29 mouse cellular contexts compared by ENCODE assay signal in the genomic region with DNA sequence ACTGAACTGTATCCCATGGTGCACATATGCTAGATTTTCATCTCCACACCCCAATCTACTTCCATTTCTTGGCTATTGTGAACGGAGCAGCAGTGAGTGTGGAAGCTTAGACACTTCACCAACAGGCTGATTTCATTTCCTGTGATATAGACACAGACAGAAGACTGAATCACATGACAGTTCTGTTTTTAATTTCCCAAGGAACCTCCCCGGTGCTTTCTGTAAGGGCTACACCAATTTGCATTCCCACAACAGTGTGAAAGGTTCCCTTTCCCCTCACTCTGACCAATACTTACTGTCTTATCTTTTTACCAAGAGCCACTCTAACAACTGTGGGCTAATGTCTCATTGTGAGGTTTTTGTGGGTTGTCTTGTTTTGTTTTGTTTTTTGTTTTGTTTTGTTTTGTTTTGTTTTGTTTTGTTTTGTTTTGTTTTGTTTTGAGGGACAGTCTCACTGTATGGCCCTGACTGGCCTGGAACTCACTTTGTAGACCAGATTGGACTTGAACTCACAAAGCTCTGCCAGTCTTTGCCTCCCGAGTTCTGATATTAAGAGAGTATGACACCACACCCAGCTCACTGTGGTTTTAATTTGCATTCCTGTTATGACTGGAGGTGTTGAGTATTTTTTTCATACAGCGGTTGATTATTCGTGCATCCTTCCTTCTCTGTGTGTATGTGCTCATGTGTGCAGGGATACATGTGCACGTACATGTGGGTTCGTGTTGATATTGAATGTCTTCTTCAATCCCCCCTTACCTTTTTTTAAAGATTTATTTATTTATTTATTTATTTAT. TPM values are rescaled to one million over a fixed set of nuclear protein-coding genes. Genes with fewer than 3 reads are reported as not detected.
DNase-seq lines count a peak whose midpoint lies in the region; ATAC-seq and TF ChIP-seq lines count a peak whose summit lies in the region.
"Had no signal": no experiment of that assay in that cellular context is flagged by ENCODE, and none has a peak within 500 bp of the region (broad histone marks: within the 10 kb centered on the region; RNA-seq: fewer than 3 reads in every experiment).

No protein-coding gene starts in this region.

- no peak for TF ChIP-seq POLR2A in MEL (IDR thresholded peaks at IDR 0.05; ENCODE audit: control insufficient read depth in 1 of 2, insufficient read depth in 1 of 2, low read depth in 1 of 2, low read length in 2 of 2, poor library complexity in 1 of 2)

- H3K27ac ChIP-seq in lung, postnatal 0 days (ENCODE audit: low read length): no peak overlapping the region
- no peak overlapping the region for H3K27ac ChIP-seq in MEL (ENCODE audit: control insufficient read depth, low read depth, low read length)
- H3K27ac ChIP-seq: embryonic facial prominence, embryonic 15.5 days; heart, embryonic 13.5 days; liver, embryonic 12.5 days; neural tube, embryonic 12.5 days; stomach, postnatal 0 days had no signal

- no peaks in the 10 kb centered on the region for H3K36me3 ChIP-seq in lung, postnatal 0 days (ENCODE audit: insufficient read depth, low read length)
- no peaks in the 10 kb centered on the region for H3K36me3 ChIP-seq in MEL (ENCODE audit: control insufficient read depth in 1 of 2, insufficient read depth in 2 of 2, low read length in 2 of 2)
- no peaks in the 10 kb centered on the region for H3K36me3 ChIP-seq in splenic B cell, adult 2 months (ENCODE audit: control insufficient read depth, insufficient read depth, low read length, poor library complexity, severe bottlenecking)
- H3K36me3 ChIP-seq: embryonic facial prominence, embryonic 15.5 days; heart, embryonic 13.5 days; liver, embryonic 12.5 days; neural tube, embryonic 12.5 days had no signal

- no peaks in the 10 kb centered on the region for H3K4me1 ChIP-seq in lung, postnatal 0 days (ENCODE audit: insufficient read depth, low read depth, low read length)
- H3K4me1 ChIP-seq in MEL (ENCODE audit: control insufficient read depth in 1 of 2, insufficient read depth in 2 of 2, low read length in 2 of 2): no peaks in the 10 kb centered on the region; a peak in 1 of 4 replicates

- no peaks in the 10 kb centered on the region for H3K27me3 ChIP-seq in lung, postnatal 0 days (replicated peaks; ENCODE audit: insufficient read depth, low read length)
- H3K27me3 ChIP-seq in MEL (ENCODE audit: control insufficient read depth in 1 of 2, insufficient read depth in 2 of 2, low read length in 2 of 2): peaks cover 0 to 3% of the 10 kb centered on the region in 2 experiments; a peak in 1 of 4 replicates
- no peaks in the 10 kb centered on the region; the same call in 1 of the 2 replicates for H3K27me3 ChIP-seq in splenic B cell, adult 2 months (ENCODE audit: control insufficient read depth, insufficient read depth, low read length, poor library complexity, severe bottlenecking)
- H3K27me3 ChIP-seq: embryonic facial prominence, embryonic 15.5 days; heart, embryonic 13.5 days; liver, embryonic 12.5 days; neural tube, embryonic 12.5 days had no signal

- no peak for DNase-seq in lung, postnatal 0 days (ENCODE audit: low spot score)
- DNase-seq in lung, postnatal 10 days: no peak
- DNase-seq in MEL (ENCODE audit: low read depth, low spot score): peak; percentile 21
- peak; percentile 87 for DNase-seq in induced T-regulatory cell, adult 2 months (ENCODE audit: low read depth)
- DNase-seq in splenic B cell, adult 2 months (ENCODE audit: low read depth, low spot score): peak; percentile 54
- no peak for DNase-seq in heart, postnatal 25 days (ENCODE audit: low spot score)
- DNase-seq in gastrocnemius, postnatal 36 days: no peak
- no peak for DNase-seq in layer of hippocampus, adult 9-11 months
- DNase-seq: cerebellum, adult 9-11 months; heart, adult 18-20 months; heart, postnatal 36 days; kidney, adult 2 months; kidney, postnatal 25 days; lung, adult 2 months; right cerebral cortex, postnatal 4 days had no signal

- H3K9me3 ChIP-seq in lung, postnatal 0 days (ENCODE audit: low read length): no peaks in the 10 kb centered on the region
- no peaks in the 10 kb centered on the region for H3K9me3 ChIP-seq in MEL (replicated peaks; ENCODE audit: insufficient read depth, low read length)
- H3K9me3 ChIP-seq: embryonic facial prominence, embryonic 15.5 days; heart, embryonic 13.5 days; liver, embryonic 12.5 days; neural tube, embryonic 12.5 days had no signal

- ATAC-seq in lung, postnatal 0 days: peak; percentile 54
- ATAC-seq: hindbrain, embryonic 16.5 days; liver, embryonic 12.5 days had no signal

- TF ChIP-seq EP300 in lung, postnatal 0 days (IDR thresholded peaks at IDR 0.05): no peak
- no peak for TF ChIP-seq EP300 in MEL (IDR thresholded peaks at IDR 0.05; ENCODE audit: low read depth in 1 of 2, low read length in 2 of 2)

- WGBS in lung, postnatal 0 days: 76% methylated on average over 7 of the region's 7 CpGs

- no peak overlapping the region for H3K4me3 ChIP-seq in lung, postnatal 0 days (ENCODE audit: low read depth, low read length)
- no peak overlapping the region for H3K4me3 ChIP-seq in MEL (ENCODE audit: control insufficient read depth in 1 of 2, insufficient read depth in 1 of 2, low read depth in 2 of 2, low read length in 2 of 2)
- H3K4me3 ChIP-seq: embryonic facial prominence, embryonic 15.5 days; heart, embryonic 13.5 days; liver, embryonic 12.5 days; neural tube, embryonic 12.5 days had no signal

- intact Hi-C loops in heart, postnatal 25 days (cut with DNase I): no loop called here
- intact Hi-C loops in gastrocnemius, postnatal 36 days (cut with DNase I): no loop called here

- no peak overlapping the region for H3K9ac ChIP-seq in lung, postnatal 0 days (replicated peaks; ENCODE audit: low read depth)
- no peak overlapping the region for H3K9ac ChIP-seq in MEL (ENCODE audit: control insufficient read depth, low read depth, low read length, poor library complexity, severe bottlenecking)
- H3K9ac ChIP-seq: embryonic facial prominence, embryonic 15.5 days; heart, embryonic 13.5 days; liver, embryonic 12.5 days; neural tube, embryonic 12.5 days had no signal

- no peak for TF ChIP-seq CTCF in lung, postnatal 0 days (IDR thresholded peaks at IDR 0.05)
- no peak for TF ChIP-seq CTCF in MEL (IDR thresholded peaks at IDR 0.05 in 2 of 3, conservative IDR thresholded peaks at IDR 0.05 in 1 of 3; ENCODE audit: control insufficient read depth in 1 of 3, insufficient read depth in 1 of 3, low read depth in 2 of 3, low read length in 3 of 3, poor library complexity in 1 of 3, severe bottlenecking in 1 of 3)

- no peak overlapping the region for H3K4me2 ChIP-seq in lung, postnatal 0 days (replicated peaks; ENCODE audit: low read depth, low read length)
- H3K4me2 ChIP-seq: embryonic facial prominence, embryonic 15.5 days; heart, embryonic 13.5 days; liver, embryonic 12.5 days; neural tube, embryonic 12.5 days had no signal

- no peaks in the 10 kb centered on the region for H3K79me2 ChIP-seq in MEL (ENCODE audit: control insufficient read depth, insufficient read depth, low read length, poor library complexity)

- no peak for TF ChIP-seq RAD21 in MEL (IDR thresholded peaks at IDR 0.05; ENCODE audit: low read depth, low read length)

TF ChIP-seq in MEL, 35 proteins besides CTCF, POLR2A, EP300 and RAD21:
- TF ChIP-seq TBP (IDR thresholded peaks at IDR 0.05; ENCODE audit: low read depth, low read length) (no peak), NRF1 (IDR thresholded peaks at IDR 0.05; ENCODE audit: insufficient read depth, low read depth, low read length, poor library complexity, severe bottlenecking) (no peak), MEF2A (IDR thresholded peaks at IDR 0.05; ENCODE audit: extremely low read depth, insufficient replicate concordance, low read depth, low read length, poor library complexity, severe bottlenecking) (no peak), MAFK (IDR thresholded peaks at IDR 0.05; ENCODE audit: borderline replicate concordance, low read depth, low read length) (no peak), TAL1 (IDR thresholded peaks at IDR 0.05; ENCODE audit: low read length) (no peak), UBTF (IDR thresholded peaks at IDR 0.05; ENCODE audit: borderline replicate concordance, insufficient read depth, low read depth, low read length) (no peak), USF2 (IDR thresholded peaks at IDR 0.05; ENCODE audit: borderline replicate concordance in 1 of 2, insufficient read depth in 1 of 2, low read depth in 1 of 2, low read length in 2 of 2) (no peak), SMC3 (IDR thresholded peaks at IDR 0.05; ENCODE audit: low read depth, low read length) (no peak), MAX (IDR thresholded peaks at IDR 0.05; ENCODE audit: low read length) (0 out of 2 replicates have a peak, but pooled peaks have one; percentile 11), POLR2AphosphoS2 (IDR thresholded peaks at IDR 0.05; ENCODE audit: low read length) (no peak), SIN3A (IDR thresholded peaks at IDR 0.05; ENCODE audit: low read length) (no peak), USF1 (IDR thresholded peaks at IDR 0.05; ENCODE audit: low read depth, low read length) (peak; percentile 50; the same call in 1 of the 2 replicates), ZMIZ1 (IDR thresholded peaks at IDR 0.05; ENCODE audit: low read depth, low read length) (no peak)

RNA-seq across cellular contexts. Expression of gene Cxcr1, which starts 6.8 kb away (rescaled TPM):
- polyA plus RNA-seq in lung, postnatal 0 days (2015; fragmentation: Nextera tagmentation; extraction: Ambion mirVana): not detected in 2 replicates
- not detected in 2 replicates for total RNA-seq in MEL (2012; rRNA removed)
- not detected for polyA plus RNA-seq in MEL (2012; ENCODE audit: insufficient read depth in 1 of 2, insufficient read length in 2 of 2, low read depth in 1 of 2, low replicate concordance in 2 of 2, missing spikeins in 1 of 2)
- total RNA-seq in heart, postnatal 25 days (2021): not detected
- total RNA-seq in gastrocnemius, postnatal 36 days (2021): not detected
- total RNA-seq: adrenal gland, adult 18-20 months; gastrocnemius, adult 18-20 months; heart, adult 18-20 months; heart, postnatal 36 days; left cerebral cortex, adult 8-10 months; midbrain, postnatal 0 days had no signal
- polyA plus RNA-seq: embryonic facial prominence, embryonic 15.5 days; heart, embryonic 13.5 days; hindbrain, embryonic 16.5 days; kidney, adult 2 months; limb, embryonic 11.5 days; liver, embryonic 12.5 days; midbrain, postnatal 0 days; neural tube, embryonic 12.5 days; thymus, postnatal 0 days; urinary bladder, adult 2 months had no signal

RNA-seq across cellular contexts. Expression of gene Arpc2, which starts 34.6 kb away (rescaled TPM):
- polyA plus RNA-seq in lung, postnatal 0 days (2015; fragmentation: Nextera tagmentation; extraction: Ambion mirVana): 465 and 473 TPM in 2 replicates
- 141 and 166 TPM in 2 replicates for total RNA-seq in MEL (2012; rRNA removed)
- 100 to 1,000 TPM; 108 to 423 TPM for polyA plus RNA-seq in MEL (2012; ENCODE audit: insufficient read depth in 1 of 2, insufficient read length in 2 of 2, low read depth in 1 of 2, low replicate concordance in 2 of 2, missing spikeins in 1 of 2)
- total RNA-seq in heart, postnatal 25 days (2021): 100 to 1,000 TPM; 134 to 140 TPM
- 10 to 100 TPM; 56.1 to 65.1 TPM for total RNA-seq in gastrocnemius, postnatal 36 days (2021)

RNA-seq across cellular contexts. Expression of gene Cxcr2, which starts 47.5 kb away (rescaled TPM):
- polyA plus RNA-seq in lung, postnatal 0 days (2015; fragmentation: Nextera tagmentation; extraction: Ambion mirVana): 1.9 and 2.4 TPM in 2 replicates
- 0.92 and 1.7 TPM in 2 replicates for total RNA-seq in MEL (2012; rRNA removed)
- polyA plus RNA-seq in MEL (2012; ENCODE audit: insufficient read depth in 1 of 2, insufficient read length in 2 of 2, low read depth in 1 of 2, low replicate concordance in 2 of 2, missing spikeins in 1 of 2): under 1 TPM in 1 of 2 experiments, not detected in 1; 0.11 TPM
- under 1 TPM; 0.10 to 0.11 TPM for total RNA-seq in heart, postnatal 25 days (2021)
- total RNA-seq in gastrocnemius, postnatal 36 days (2021): not detected
- total RNA-seq: gastrocnemius, adult 18-20 months; layer of hippocampus, adult 8-10 months had no signal
- polyA plus RNA-seq: heart, embryonic 13.5 days had no signal

Comparison
In these comparisons a context has a peak if more than half of its experiments do, and no peak if none do; other contexts are left out.
1. DNase-seq: peak in MEL (single experiment), induced T-regulatory cell, adult 2 months (single experiment) and splenic B cell, adult 2 months (single experiment); none in lung, postnatal 0 days (single experiment), lung, postnatal 10 days (single experiment), heart, postnatal 25 days (single experiment), gastrocnemius, postnatal 36 days (0 of 2) and layer of hippocampus, adult 9-11 months (single experiment).